Mouse (Mus musculus): Measurements from ENCODE around the gene Kif15. TPM values are rescaled to one million over a fixed set of nuclear protein-coding genes. Genes with fewer than 3 reads are reported as not detected.

The Kif15 gene
- under 1 TPM; 0.46 to 0.48 TPM for total RNA-seq (2021)

DNA sequence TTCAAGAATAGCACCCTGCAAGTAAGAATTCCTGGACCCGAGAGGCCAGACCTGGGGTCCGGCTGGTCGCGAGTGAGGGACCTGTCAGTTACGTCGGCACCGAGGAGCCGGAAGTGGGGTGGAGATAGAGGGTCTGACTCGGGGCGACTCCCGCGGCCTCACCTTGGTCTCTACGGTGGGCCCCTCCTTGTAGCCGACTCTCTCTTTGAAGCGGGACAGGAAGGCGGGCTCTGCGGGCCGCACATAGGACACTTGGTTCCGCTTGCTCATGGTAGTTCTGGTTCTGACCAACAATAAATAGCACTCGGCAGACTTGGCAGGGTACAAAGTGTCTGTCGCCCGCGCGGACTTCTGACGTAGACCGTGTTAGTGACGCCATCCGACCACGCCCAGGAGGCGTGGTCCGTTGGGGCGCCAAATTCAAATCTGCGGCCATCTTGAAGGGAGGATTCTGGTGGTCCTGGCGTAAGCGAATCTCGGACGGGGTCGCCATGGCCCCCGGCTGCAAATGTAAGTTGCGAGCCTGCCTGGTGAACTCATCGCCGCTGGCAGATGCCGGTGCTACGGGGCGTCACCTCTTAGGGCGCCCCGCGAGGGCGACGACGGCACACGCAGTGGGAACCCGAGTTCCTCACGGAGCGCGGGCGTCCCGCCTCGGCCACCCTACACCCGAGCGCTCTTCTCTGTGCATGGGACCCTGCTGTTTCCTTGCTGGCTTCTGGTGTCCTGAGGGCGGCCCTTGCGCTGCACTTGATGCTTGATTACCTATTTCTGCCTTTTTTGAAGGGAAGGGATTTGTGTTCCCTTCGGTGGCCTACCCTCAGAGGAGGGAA lies at the start of gene Kif15, which contains the start of gene 1110059G10Rik:
TSS of gene Kif15 (plus strand) at position 404 of the 833 bp plus-strand sequence.
TSS of gene 1110059G10Rik (minus strand) at position 358 of the 833 bp plus-strand sequence.
- peak; percentile 94 to 95 for DNase-seq (ENCODE audit: low spot score in 2 of 2)
- intact Hi-C loops (cut with DNase I): loop anchor here (2.0 to 5.0 kb wide), 2 partner anchors 70 to 84 kb away; partner anchors contain the start of genes Tmem42 and Zfp445

DNA sequence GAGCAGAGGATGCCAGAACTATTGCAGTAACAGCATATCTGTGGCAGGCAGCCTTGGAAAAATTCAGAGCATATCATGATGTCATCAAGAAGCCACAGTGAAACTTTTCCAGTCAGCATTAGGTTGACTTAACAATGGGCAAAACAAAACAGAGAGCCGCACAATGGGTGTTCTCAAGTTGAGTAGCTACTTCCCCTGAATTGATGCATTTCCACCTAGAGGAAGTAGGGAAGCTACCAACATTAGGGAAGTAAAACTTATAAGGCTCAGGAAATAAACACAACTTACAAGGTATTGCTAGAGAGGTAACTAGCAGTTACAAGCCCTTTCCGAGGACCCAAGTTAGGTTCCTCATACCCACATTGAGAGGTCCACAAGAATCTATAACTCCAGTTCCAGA lies 49.8 kb upstream of the Kif15 start:
- intact Hi-C loops (cut with DNase I): no loop called here
- no peak for DNase-seq (ENCODE audit: low spot score in 2 of 2)

DNA sequence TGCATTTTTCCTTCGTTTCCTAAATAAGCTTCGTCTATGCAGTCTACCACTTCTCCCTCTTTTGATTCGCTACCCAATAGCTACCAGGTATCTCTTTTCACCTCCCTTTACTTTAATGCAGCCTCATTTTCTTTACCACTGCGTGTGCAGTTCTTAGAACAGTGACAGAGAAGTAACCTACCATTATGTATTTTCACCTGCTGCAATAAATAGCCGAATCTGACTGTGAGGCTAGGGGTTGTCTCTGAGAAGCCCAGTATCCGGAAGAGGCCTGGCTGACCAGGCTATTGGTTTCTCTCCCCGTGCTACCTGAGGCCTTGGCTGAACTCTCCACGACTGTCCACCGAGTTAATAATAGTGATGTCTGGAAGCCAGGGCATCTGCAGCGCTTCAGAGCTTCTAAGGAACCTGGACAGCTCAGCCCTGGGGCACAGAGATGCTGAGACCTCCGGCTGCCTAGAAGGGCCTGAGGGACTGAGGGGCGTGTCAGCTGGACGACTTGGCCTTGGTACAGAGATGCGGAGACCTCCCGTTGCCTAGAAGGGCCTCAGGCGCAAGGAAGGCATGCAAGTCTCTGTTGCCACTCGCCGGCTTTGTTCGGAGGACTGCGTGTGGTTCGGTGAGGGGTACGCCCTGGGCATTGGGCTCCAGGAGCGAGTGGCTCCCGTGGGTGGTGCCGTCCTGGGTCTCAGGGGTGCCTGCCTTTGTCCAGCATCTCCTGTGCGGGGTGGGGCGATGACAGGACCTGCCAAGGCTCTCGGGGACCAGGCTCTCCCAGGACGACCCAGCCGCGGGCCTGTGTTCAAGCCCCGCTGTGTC lies 47.9 kb upstream of the Kif15 start:
- DNase-seq (ENCODE audit: low spot score in 2 of 2): peak; percentile 32
- intact Hi-C loops (cut with DNase I): no loop called here

DNA sequence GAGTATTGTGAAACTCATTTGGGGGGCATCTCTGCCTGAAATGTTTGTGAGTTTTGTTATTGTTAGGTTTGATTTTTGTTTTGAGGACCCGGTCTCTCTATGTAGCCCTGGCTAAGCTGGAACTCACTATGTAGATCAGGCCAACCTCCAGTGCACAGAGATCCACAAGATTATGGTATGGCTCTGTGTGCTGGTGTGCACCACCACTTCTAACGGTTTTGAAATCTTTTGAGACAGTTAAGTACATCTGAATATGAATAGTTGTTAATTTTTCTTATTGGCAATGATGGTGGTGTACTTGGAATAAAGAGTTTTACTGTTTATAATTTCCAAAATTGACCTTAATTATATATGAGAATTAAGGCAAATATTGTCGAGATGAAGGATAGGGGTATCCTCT lies 28.4 kb upstream of the Kif15 start:
- DNase-seq (ENCODE audit: low spot score in 2 of 2): no peak
- intact Hi-C loops (cut with DNase I): no loop called here

DNA sequence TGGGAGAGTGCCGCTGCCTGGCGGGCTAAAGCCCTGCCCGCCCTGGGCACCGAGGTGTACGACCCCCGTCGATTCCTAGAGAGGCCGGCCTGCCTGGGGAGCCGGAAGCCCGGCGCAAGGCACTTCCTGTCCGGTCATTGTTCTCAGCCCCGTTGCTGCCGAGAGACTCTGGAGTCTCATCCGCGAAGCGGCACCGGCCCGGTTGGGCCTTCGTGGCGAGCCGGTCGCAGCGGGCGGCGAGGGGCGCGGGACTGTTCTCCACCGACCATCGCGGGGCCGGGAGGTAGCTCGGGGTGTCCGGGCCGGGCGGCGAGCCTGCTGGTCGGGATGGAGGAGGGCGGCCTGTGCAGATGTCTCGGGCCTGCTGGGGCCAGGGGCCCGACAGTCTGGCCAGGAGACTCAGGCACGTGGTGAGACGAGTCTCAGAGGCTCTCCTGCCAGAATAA lies 27.9 kb upstream of the Kif15 start, which contains the start of gene Zfp105:
TSS of gene Zfp105 (plus strand) at position 137 of the 446 bp plus-strand sequence.
- intact Hi-C loops (cut with DNase I): no loop called here
- peak; percentile 60 to 71 for DNase-seq (ENCODE audit: low spot score in 2 of 2)

DNA sequence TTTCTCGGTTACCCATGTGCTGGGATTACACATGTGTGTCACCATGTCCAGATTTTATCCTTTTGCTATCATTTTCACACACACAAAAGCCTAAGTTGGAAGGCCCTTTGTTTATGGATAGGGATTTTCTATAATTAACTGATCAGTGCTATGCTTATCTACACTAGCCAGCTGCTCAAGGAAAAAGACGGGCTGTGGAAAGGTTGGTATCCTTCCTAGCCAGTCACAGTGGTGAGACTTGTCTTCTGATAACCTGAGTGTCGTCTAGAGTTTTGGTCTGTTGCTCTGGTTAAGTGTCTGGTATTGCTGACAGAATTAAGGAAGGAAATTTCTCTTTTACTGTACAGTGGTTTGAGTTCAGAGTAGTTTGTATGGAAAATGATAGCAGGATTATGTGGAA lies 21.9 kb upstream of the Kif15 start:
- DNase-seq (ENCODE audit: low spot score in 2 of 2): no peak
- intact Hi-C loops (cut with DNase I): no loop called here

DNA sequence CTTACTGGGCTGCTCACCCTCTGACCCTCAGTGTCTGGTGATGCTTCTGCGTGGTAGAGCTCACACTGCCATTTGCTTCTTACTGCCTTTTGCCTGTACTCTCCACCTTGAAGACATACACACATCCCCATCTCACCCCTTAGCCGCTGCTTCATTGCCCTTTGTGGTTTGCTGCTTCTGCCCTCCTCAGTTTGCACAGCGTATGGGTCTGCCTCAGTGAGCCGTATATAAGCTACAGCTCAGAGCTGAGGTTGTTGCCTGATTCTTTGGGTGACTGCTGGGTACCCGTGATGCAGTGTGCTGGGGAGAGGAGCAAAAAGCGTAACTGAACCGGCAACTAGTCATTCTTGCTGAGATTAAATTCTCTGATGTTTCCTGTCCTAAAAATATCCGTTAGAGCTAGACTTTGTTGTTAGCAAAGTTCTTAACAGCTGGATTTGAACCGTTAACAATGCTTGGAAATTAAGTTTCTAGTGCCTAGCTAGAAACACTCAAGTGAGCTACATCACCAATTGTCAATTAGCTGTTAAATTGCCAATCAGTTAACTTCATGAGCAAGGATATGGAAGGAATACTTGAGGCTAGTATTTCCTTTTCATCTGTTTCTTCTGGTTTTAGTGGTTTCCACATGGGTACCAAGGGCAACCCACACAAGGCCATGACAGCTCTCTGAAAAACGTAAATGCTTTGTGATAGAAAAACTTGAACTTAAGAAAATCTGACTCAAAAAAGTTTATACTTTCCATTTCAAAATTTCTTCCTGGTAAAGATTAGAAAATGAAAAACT lies 47.8 kb downstream of the Kif15 start:
- intact Hi-C loops (cut with DNase I): no loop called here
- no peak for DNase-seq (ENCODE audit: low spot score in 2 of 2)

DNA sequence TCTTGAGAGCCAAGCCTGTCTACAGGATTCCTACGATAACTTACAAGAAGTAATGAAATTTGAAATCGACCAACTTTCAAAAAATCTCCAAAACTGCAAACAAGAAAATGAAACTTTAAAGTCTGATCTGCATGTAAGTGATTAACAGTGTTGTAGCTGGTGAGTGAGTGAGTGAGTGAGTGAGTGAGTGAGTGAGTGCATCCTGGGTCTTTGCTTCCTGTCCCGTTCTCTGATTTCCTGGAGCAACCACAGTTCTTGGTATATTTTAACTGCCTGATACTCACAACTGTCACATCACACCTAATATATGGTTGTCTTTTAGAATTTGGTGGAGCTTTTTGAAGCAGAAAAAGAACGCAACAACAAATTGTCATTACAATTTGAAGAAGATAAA lies 48.3 kb downstream of the Kif15 start:
- intact Hi-C loops (cut with DNase I): no loop called here

DNA sequence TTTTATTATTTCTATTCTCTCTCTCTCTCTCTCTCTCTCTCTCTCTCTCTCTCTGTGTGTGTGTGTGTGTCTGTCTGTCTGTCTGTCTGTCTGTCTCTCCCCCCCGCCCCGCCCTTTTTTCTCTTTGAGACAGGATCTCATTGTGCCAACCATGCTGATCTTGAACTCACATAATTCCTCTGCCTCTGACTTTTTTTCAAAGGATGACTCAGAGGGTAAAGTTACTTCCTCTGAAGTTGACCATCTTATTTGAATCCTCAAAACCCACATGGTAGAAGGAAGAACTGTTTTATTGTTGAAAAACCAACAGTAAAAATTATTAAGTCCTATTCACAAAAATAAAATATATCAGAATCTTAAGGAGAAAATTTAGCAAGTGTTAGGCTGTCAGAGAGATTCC lies 53.9 kb downstream of the Kif15 start:
- intact Hi-C loops (cut with DNase I): loop anchor here (5.0 kb wide), 1 partner anchor 48 kb away; no protein-coding TSS in a partner anchor
- DNase-seq (ENCODE audit: low spot score in 2 of 2): no peak

More for the DNA sequence above, 48.3 kb downstream of the Kif15 start:
- DNase-seq (ENCODE audit: low spot score in 2 of 2): no peak

DNA sequence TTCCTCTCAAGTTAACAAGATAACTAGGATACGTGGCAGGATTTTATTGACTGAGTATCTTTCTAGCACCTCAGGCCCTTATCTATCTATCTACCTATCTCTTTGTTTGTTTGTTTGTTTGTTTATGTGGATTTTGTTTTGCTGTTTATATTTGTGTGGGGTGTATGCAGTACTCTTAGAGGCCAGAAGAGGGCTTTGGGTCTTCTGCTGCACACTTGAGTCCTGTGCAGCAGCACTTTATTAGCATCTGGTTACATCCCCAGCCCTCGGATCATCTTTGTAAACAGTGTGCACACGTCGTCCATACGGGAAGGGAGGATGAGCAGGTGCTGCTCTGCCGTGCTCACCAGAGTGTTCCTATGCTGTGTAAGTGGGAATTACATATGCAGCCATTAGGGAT lies 55.2 kb downstream of the Kif15 start:
- intact Hi-C loops (cut with DNase I): no loop called here

DNA sequence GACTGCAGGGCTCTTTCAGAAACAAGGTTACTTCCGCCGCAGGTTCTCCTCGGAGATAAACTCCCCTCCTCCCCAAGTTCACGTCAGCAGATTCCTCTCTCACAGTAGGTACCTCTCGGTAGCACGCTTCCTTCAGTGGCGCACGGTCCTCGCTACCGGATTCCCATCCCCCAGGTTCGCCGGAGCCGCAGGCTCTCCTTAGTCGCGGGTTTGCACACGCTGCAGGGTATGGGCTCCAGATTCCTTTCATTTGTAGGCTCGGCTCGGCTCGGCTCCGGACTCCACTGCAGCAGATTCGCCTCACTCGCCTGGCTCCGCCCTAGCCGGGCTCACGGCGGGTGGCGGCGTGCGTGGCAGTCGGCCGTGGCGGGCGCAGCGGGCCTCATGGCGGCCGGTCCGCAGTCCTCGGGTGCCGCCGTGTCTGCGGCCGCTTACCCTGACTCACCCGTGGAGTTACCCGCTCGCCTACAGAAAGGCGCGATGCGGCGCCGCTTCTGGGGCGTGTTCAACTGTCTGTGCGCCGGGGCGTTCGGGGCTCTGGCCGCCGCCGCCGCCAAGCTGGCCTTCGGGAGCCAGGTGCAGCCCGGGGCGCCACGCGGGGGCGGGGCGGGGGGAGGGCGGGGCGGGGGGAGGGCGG lies 70.3 kb downstream of the Kif15 start, which contains the start of gene Tmem42:
TSS of gene Tmem42 (plus strand) at position 332 of the 637 bp plus-strand sequence.
- intact Hi-C loops (cut with DNase I): loop anchor here (2.0 to 5.0 kb wide), 2 partner anchors 70 to 91 kb away; partner anchors contain the start of genes 1110059G10Rik, Exosc7, Kif15 and Zdhhc3
- DNase-seq (ENCODE audit: low spot score in 2 of 2): peak; percentile 89 to 90

More for the DNA sequence above, 55.2 kb downstream of the Kif15 start:
- no peak for DNase-seq (ENCODE audit: low spot score in 2 of 2)

DNA sequence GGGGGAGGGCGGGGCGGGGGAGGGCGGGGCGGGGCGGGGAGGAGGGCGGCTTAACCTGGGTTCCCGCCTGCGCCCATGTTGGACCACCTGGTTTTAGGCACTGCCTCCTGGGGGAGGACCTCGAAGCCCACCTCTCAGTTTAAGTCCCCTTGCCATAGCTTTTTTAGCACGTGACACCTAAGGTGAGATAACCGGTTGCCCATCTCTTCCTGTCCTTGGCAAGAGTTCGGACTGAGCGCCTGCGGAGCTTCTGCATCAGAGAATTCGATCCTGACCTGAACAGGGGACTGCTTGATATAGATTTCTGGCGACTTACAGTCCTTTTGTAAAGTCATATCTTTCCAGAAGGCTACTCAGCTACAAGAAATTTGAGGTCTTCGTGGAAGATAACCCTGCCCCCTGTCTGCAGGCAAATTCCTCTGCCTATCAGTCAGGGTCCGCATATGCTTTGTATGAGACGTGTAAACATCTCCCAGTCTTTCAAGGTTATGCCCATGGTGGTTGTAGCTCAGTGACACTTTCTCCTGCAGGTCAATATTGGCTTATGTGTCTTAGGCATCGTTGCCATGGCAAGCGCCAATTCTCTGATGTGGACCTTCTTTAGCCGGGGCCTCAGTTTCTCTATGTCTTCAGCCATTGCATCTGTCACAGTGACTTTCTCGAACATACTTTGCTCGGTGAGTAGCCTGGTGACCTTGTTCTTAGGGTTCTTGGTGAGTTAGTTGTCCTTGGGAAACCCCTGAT lies 71.0 kb downstream of the Kif15 start:
- peak; percentile 23 to 28 for DNase-seq (ENCODE audit: low spot score in 2 of 2)
- intact Hi-C loops (cut with DNase I): loop anchor here (2.0 to 5.0 kb wide), 2 partner anchors 71 to 90 kb away; partner anchors contain the start of genes 1110059G10Rik, Exosc7, Kif15 and Zdhhc3

DNA sequence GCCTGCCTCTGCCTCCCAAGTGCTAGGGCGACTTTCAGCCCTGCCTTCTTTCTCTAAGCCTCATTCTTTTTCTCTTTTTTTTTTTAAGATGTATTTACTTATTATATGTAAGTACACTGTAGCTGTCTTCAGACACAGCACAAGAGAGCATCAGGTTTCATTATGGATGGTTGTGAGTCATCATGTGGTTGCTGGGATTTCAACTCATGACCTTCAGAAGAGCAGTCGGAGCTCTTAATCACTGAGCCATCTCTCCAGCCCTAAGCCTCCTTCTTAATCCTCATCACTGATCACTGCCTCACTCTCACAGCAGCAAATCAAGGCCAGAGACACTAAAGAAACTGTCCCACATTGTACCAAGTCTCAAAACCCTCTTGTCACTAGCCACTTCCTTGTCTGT lies 73.4 kb downstream of the Kif15 start:
- intact Hi-C loops (cut with DNase I): loop anchor here (5.0 kb wide), 1 partner anchor 88 kb away; the partner anchor contains the start of genes Exosc7 and Zdhhc3
- no peak for DNase-seq (ENCODE audit: low spot score in 2 of 2)

DNA sequence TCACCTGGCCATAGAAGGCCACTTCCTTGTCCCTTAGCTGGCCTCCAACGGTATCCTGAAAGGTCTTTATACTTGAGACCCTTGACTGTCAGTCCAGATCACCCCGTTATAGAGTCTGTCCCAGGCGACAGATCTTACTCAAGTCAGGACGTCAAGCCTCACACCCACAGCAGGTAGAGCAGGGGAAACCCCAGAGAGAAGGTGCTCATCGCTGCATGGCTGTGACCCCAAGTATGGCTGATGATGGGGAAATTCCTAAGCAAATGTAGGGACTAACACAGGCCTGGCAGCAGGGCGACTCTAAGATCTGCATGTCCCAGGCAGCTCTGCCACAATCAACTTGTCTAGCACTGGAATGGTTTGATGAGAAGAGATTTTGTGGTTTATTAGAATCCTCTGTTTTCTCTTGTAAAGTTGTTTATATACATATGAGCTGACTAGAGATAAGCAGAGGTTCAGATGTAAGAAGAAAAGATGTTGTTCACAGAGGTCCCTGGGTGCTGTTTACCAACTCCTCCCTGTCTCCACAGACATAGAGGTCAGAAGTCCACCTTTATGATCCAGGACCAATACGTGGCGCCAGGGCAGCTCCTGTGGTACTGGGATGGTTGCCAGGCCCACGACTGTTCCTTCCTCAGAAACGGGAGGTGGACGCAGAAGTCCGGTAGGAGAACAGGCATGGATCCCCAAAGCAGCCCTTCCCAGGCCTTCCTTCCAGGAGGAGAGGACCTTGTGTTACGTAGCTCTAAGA lies 80.8 kb downstream of the Kif15 start:
- no peak for DNase-seq (ENCODE audit: low spot score in 2 of 2)
- intact Hi-C loops (cut with DNase I): no loop called here

DNA sequence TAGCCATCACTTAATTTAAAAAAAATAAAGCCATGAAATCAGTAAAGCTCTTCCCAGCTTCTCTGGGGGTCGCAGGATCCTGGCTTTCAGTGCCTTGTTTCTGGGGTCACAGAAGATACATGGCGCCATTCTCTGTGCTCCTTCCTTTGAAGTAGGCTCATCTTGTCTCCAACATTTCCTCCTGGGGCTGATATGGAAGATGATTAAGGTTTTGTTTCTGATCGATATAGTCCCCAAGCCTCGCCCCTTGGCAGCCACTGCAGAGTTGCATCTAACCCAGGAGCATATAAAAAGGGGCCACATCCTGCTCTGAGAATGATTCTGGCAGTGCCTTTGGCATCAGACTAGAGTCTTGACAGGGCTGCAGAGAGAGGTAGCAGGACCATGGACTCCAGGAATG lies 83.6 kb downstream of the Kif15 start, which contains the start of gene Tgm4:
TSS of gene Tgm4 (plus strand) at position 301 of the 400 bp plus-strand sequence.
- intact Hi-C loops (cut with DNase I): no loop called here
- DNase-seq (ENCODE audit: low spot score in 2 of 2): no peak

DNA sequence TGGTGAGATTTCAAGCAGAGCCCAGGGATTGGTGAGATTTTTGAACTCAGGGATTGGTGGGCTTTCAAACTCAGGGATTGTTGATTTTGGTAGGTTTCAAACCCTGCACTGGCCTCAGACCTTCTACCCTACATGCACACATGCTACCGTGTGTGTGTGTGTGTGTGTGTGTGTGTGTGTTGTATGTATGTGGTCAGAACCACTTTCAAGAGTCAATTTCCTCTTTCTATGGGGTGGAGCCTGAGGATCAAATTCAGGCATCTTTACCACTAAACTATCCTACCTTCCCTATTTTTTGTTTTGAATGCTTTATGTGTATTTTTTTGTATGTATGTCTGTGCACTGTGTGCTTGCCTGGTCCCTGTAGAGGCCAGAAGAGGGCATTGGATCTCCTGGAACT lies 96.8 kb downstream of the Kif15 start:
- DNase-seq (ENCODE audit: low spot score in 2 of 2): no peak
- intact Hi-C loops (cut with DNase I): no loop called here

DNA sequence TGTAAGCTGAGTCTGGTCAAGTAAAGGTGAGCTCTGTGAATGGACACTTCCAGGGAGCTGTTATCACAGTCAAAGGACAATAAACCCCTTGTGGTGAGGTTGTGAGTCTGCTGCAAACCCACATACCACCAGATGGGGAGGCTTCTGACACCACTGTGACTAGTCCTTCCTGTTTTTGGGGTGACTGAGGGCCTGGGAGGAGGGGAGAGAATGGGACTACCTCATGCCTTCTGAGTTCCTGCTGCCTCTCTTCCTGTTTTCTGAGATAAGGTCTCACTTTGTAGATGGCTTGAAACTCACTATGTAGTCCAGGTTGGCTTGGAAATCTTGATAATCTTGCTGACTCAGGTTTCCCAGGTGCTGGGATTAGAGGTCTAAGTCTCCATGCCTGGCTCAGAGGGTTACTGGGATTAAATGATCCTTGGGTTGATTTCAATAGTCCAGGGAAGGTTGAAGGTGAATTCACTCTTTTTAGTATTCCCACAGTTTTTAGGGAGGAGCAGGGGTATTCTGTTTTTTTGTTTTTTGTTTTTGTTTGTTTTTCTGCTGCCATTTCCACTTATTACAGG lies 108.0 kb downstream of the Kif15 start:
- intact Hi-C loops (cut with DNase I): no loop called here
- DNase-seq (ENCODE audit: low spot score in 2 of 2): no peak

All from left cerebral cortex, postnatal 25 days (tissue).